In the genomic region with DNA sequence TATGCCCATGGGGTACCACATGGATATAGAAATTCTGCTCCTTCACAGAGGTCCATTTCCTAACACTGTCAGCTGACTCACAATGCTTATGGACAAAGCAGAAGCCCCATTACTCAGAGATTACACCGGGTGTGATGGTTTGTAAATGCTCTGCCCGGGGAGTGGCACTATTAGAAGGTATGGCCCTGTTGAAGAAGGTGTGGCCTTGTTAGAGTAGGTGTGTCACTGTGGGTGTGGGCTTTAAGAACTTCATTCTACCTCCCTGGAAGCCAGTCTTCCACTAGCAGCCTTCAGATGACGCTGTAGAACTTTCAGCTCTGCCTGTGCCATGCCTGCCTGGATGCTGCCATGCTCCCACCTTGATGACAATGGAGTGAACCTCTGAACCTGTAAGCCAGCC, we compare ENCODE assay signal across 23 mouse cellular contexts. TPM values are rescaled to one million over a fixed set of nuclear protein-coding genes. Genes with fewer than 3 reads are reported as not detected.
A peak's percentile ranks its signal among the peaks of the same experiment; 100 is the strongest.
DNase-seq lines count a peak whose midpoint lies in the region; ATAC-seq and TF ChIP-seq lines count a peak whose summit lies in the region.
"Had no signal": no experiment of that assay in that cellular context is flagged by ENCODE, and none has a peak within 500 bp of the region (broad histone marks: within the 10 kb centered on the region; RNA-seq: fewer than 3 reads in every experiment).

No protein-coding gene starts in this region.

- H3K9me3 ChIP-seq in kidney, embryonic 15.5 days (replicated peaks), result no peaks in the 10 kb centered on the region; the same call in 1 of the 2 replicates
- H3K9me3 ChIP-seq: embryonic facial prominence, embryonic 15.5 days; heart, embryonic 10.5 days had no signal

- H3K27me3 ChIP-seq in heart, adult 2 months (ENCODE audit: control insufficient read depth, insufficient read depth, low read length), result no peaks in the 10 kb centered on the region
- H3K27me3 ChIP-seq in kidney, embryonic 15.5 days, result no peaks in the 10 kb centered on the region
- H3K27me3 ChIP-seq: CH12.LX; embryonic facial prominence, embryonic 15.5 days; hindbrain, embryonic 13.5 days had no signal

- H3K79me2 ChIP-seq in heart, adult 2 months (replicated peaks; ENCODE audit: control insufficient read depth, insufficient read depth, low read length), result peaks cover 18% of the 10 kb centered on the region

- ATAC-seq in granulocyte monocyte progenitor cell, adult 5-6 weeks (replicated peaks; ENCODE audit: poor library complexity, severe bottlenecking), result 0 out of 2 replicates have a peak, but pooled peaks have one; percentile 20
- peak; percentile 41; the same call in 1 of the 2 replicates for ATAC-seq in megakaryocyte, adult 5-6 weeks (ENCODE audit: poor library complexity, severe bottlenecking)
- no peak; the same call in 1 of the 2 replicates for ATAC-seq in kidney, embryonic 15.5 days (replicated peaks; ENCODE audit: low FRiP score)
- ATAC-seq: forebrain, embryonic 14.5 days; hindbrain, postnatal 0 days had no signal

- H3K4me2 ChIP-seq in kidney, embryonic 15.5 days, result no peak overlapping the region; the same call in 1 of the 2 replicates
- H3K4me2 ChIP-seq: embryonic facial prominence, embryonic 15.5 days; hindbrain, embryonic 13.5 days had no signal

- WGBS in heart, adult 2 months, result 60% methylated on average over 3 of the region's 3 CpGs
- 75% methylated on average over 3 of the region's 3 CpGs for WGBS in kidney, embryonic 15.5 days

- TF ChIP-seq EP300 in heart, adult 2 months (IDR thresholded peaks at IDR 0.05; ENCODE audit: insufficient read depth, low read depth, low read length), result no peak

- TF ChIP-seq POLR2A in heart, adult 2 months (IDR thresholded peaks at IDR 0.05; ENCODE audit: insufficient read depth, low read depth, low read length), result no peak

- peak overlapping the region; percentile 90 for H3K27ac ChIP-seq in heart, adult 2 months
- H3K27ac ChIP-seq in kidney, embryonic 15.5 days, result no peak overlapping the region
- H3K27ac ChIP-seq: embryonic facial prominence, embryonic 15.5 days; forebrain, embryonic 10.5 days; heart, embryonic 10.5 days; hindbrain, embryonic 13.5 days; hindbrain, postnatal 0 days had no signal

- H3K4me3 ChIP-seq in heart, adult 2 months, result no peak overlapping the region
- no peak overlapping the region for H3K4me3 ChIP-seq in kidney, embryonic 15.5 days (replicated peaks)
- H3K4me3 ChIP-seq: embryonic facial prominence, embryonic 15.5 days; erythroblast, embryonic 14.5 days; forebrain, embryonic 10.5 days; heart, embryonic 10.5 days; hindbrain, embryonic 13.5 days had no signal

- no peak for TF ChIP-seq CTCF in heart, adult 2 months (IDR thresholded peaks at IDR 0.05)

- no peak overlapping the region for H3K9ac ChIP-seq in heart, adult 2 months (ENCODE audit: low read depth, low read length)
- H3K9ac ChIP-seq in kidney, embryonic 15.5 days, result no peak overlapping the region
- H3K9ac ChIP-seq: embryonic facial prominence, embryonic 15.5 days; hindbrain, embryonic 13.5 days had no signal

- intact Hi-C loops in heart, adult 2 months (cut with DNase I), result no loop called here

- no peak for DNase-seq in heart, adult 2 months
- DNase-seq in heart, adult 18-20 months, result no peak
- peak; percentile 18 for DNase-seq in ES-CJ7 (ENCODE audit: low read depth, low spot score)
- DNase-seq in T-cell, adult 2 months (ENCODE audit: low spot score), result no peak
- DNase-seq in kidney, postnatal 4 days, result no peak
- DNase-seq: adrenal gland, postnatal 14 days; cerebellum, adult 2 months; cerebellum, postnatal 10 days; embryo, embryonic 11 days; gastrocnemius, postnatal 14 days; heart, postnatal 10 days; heart, postnatal 4 days had no signal

- H3K36me3 ChIP-seq in heart, adult 2 months (ENCODE audit: control insufficient read depth, insufficient read depth, low read length), result peaks cover 2% of the 10 kb centered on the region; the same call in 1 of the 2 replicates
- no peaks in the 10 kb centered on the region for H3K36me3 ChIP-seq in kidney, embryonic 15.5 days
- H3K36me3 ChIP-seq: embryonic facial prominence, embryonic 15.5 days; forebrain, embryonic 10.5 days; hindbrain, embryonic 13.5 days had no signal

- H3K4me1 ChIP-seq in heart, adult 2 months (ENCODE audit: control insufficient read depth, insufficient read depth, low read length), result peaks cover 24% of the 10 kb centered on the region
- H3K4me1 ChIP-seq in kidney, embryonic 15.5 days, result peaks cover 16% of the 10 kb centered on the region

RNA-seq across cellular contexts. Expression of gene Rapgef2, which starts 32.3 kb away (rescaled TPM):
- total RNA-seq in heart, adult 2 months (2021), result 10 to 100 TPM; 31.7 to 36.2 TPM
- polyA plus RNA-seq in heart, adult 2 months (2012; rRNA removed), result 10.6 and 15.4 TPM in 2 replicates
- 10 to 100 TPM; 34.3 to 34.5 TPM for total RNA-seq in heart, adult 18-20 months (2021)
- total RNA-seq in granulocyte monocyte progenitor cell, adult 5-6 weeks (2014; fragmentation: Nextera tagmentation), result 17.4 and 19.4 TPM in 2 replicates
- 15.5 and 21.0 TPM in 2 replicates for total RNA-seq in granulocyte monocyte progenitor cell, adult 5-6 weeks (2017)
- 17.0 and 17.1 TPM in 2 replicates for total RNA-seq in megakaryocyte, adult 5-6 weeks (2015)
- total RNA-seq in megakaryocyte, adult 5-6 weeks (2017), result 16.4 and 20.5 TPM in 2 replicates
- 5.4 TPM in 2 replicates for polyA plus RNA-seq in kidney, embryonic 15.5 days (2015; fragmentation: Nextera tagmentation; extraction: Ambion mirVana)
